Mouse (Mus musculus) lung, postnatal 0 days (tissue): Measurements from ENCODE around the gene Tomm40l.

Experiments used
- CTCF ChIP-seq: IDR thresholded peaks from 2 replicates; pipeline ENCODE4 v1.5.1; 2016; ENCODE audit warnings: antibody characterized with exemption, mild to moderate bottlenecking
- EP300 ChIP-seq: IDR thresholded peaks from 2 replicates; pipeline ENCODE4 v1.6.1; 2016; ENCODE audit warnings: antibody characterized with exemption, mild to moderate bottlenecking, control low read depth

DNA sequence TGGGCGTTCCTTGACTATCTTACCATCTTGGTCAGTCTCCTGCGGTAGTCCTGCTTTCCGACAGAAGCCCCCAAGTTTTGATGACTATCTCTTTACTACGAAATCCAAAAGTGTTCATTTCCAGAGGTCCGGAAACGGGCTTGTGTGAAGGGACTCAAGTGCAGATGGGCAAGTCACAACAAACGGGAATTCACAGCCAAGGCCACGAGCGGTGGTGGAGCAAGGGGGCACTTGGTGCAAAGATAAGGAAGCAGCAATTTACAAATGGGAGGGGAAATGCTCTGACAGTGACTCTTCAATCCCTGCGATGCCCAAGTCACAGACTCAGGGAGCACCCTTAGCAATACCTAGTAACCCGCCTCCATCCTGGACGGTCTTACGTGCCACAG lies 25.1 kb upstream of the Tomm40l start:
- no peak for TF ChIP-seq CTCF
- no peak for TF ChIP-seq EP300
